Mouse (Mus musculus): ENCODE measurements around the gene Stx16. TPM values are rescaled to one million over a fixed set of nuclear protein-coding genes. Genes with fewer than 3 reads are reported as not detected.
A peak's percentile ranks its signal among the peaks of the same experiment; 100 is the strongest.

Gene Stx16
- total RNA-seq, 2 experiments from 2014 or later, result 50.2 to 51.9 TPM

- DNase-seq (ENCODE audit: low spot score in 2 of 2), result peak; percentile 11 to 26
These were observed 987 bp upstream of the Stx16 start for GRCm38 (mm10) chr2:174075072-174075570.

DNA sequence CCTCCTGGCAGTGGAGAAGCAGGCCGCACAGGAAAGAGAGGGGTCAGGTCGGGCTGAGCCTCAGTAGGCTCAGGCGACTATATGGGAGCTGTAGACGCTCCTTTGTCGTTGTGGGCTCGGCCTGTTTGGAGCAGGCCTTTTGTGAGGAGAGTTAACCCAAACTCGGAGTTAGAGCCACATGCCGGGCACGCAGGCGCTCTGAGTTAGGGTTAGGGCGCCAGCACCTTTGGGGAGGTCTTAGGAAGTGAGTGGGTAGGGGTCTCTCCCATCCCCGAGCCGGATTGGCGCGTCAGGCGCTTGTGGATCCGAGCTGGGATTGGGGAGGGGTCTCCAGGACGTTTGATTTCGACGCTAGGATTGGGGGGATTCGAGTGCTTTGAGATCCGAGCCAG is 321 bp downstream of the Stx16 start:
- DNase-seq (ENCODE audit: low spot score in 2 of 2), result peak; percentile 74 to 78

DNA sequence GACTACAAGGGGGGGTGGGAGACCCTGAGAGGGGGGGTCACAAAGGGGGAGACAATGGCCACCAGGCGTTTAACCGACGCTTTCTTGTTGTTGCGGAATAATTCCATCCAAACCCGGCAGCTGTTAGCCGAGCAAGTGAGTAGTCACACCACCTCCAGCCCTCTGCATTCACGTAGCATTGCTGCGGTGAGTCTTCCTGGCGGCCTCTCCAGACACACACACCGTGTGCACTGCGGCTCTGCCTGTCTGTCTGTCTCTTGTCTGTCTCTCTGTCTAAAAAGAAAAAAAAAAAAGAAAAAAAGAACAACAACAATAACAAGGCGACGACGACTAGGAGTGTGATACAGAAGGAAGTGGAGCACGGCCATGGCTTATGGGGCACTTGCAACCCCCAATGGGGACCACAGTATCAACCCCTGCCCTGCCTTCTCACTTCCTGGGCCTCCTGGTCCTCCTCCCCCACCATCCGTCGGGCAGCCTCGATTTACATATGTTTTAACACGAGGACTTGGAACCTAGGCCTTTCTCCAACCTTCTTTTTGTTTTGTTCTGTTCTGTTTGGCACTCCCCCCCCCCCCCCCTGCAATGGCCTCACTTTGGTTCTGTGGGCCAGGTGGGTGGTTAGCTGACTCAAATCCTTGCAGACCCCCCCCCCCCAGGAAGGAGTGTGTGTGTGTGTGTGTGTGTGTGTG is 1.0 kb downstream of the Stx16 start:
- peak; percentile 7 to 23 for DNase-seq (ENCODE audit: low spot score in 2 of 2)

DNA sequence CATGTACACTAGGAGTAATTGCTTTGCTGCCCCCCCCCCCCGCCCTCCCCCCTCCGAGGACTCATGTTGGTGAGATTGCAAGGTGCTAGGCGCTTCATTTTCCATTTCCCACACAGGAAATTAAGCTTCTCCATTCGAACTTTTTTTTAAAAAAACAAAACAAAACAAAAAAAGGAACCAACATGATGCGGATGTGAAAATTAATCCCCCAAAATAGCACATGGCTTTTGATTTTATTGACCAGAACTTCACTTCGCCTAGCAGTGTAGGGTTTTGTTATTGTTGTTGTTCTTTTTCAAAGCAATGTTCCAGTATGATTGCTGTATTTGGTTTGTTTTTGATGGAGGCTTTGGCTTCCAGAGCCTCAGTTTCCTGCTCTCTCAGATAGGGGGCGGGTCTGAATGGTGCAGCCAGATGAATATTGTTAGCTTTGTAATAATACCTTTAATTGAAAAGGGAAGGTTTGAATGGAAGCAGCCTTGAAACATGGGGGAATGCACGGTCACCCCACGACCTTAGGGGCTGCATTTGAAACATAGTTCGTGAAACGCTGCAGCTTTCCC is 1.7 kb downstream of the Stx16 start:
- no peak for DNase-seq (ENCODE audit: low spot score in 2 of 2)

DNA sequence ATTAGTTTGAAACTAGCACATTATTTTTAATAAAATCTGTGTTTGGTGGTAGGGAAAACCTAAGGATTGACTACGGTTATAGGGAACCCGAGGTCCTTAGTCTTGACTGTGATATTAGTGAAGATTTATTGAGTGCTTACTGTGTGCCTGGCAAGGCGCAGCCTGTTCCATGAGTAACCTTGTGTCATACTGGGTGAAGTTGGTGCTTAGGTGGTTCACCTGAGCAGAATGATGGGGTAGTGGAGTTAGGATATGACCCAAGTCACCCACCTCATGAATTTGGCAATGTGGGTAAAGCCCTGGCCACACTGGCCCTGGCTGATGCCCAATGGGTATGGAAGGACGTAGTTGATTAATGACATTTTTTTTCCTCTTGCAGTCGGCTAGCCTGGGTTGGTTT is 5.7 kb downstream of the Stx16 start:
- no peak for DNase-seq (ENCODE audit: low spot score in 2 of 2)

DNA sequence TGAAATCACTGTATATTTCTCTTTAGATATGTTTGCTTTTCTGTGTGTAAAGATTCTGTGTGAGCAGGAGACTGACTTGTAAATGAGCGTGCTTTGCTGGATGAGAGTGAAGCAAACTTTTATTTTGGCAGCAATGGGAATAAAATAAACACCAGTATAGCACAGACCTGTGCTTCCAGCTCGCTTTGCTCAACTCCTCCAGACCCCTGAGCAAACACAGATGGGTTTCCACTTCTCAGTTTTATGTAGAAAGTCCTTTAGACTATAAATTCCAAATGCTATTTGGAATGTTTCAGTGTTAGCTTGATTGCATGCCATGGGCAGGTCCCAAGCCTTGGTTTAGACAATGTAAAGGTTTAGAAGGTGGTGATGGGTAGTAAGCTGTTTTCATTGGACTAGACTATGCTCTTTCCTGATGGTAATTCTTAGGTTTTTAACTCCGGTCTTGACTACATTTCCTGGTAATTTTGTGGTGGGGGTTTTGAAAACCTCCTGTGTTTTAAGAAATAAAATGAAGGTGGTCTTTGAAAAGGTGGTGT is 6.3 kb downstream of the Stx16 start:
- no peak for DNase-seq (ENCODE audit: low spot score in 2 of 2)

DNA sequence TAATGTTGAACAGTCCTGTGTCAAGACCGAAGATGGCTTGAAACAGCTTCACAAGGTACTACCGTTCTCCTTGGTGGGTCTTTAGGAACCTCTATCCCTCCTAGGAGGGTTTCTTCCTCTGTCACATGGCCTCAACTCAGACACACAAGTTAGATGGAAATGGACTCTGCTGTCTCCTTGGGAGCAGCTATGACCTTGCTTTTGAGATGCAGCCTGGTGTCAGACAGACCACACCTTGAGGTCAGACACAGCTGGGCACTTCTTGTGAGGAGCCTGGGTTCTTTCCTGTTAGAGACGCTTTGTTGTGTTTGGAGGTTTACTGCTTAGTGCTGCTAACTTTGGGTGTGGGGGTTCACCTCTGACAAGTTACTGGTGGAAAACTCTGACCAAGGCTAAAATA is 19.0 kb downstream of the Stx16 start:
- no peak for DNase-seq (ENCODE audit: low spot score in 2 of 2)

GRCm38 (mm10) chr2:174102399-174102798 is 26.3 kb downstream of the Stx16 start:
- DNase-seq (ENCODE audit: low spot score in 2 of 2), result no peak

- DNase-seq (ENCODE audit: low spot score in 2 of 2), result no peak
These were observed 27.4 kb downstream of the Stx16 start for GRCm38 (mm10) chr2:174103527-174103926.

DNA sequence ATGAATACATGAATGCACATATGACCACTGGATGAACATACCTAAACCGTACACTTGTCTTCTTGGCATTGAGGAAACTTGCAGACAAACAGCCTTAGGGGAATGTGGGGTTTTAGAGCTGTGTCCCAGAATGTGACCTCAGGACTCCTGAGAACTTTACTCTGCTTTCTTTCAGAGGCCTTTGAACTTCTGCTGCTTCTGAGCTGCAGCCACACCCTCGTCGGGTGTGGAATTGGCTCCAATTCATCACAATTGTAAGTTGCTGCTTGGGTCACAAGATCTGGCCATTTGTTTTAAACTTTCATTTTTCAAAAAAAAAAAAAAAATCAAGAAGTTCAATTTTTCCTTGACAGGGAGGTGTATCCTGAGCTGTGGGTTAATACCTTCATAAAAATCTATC is 31.3 kb downstream of the Stx16 start:
- no peak for DNase-seq (ENCODE audit: low spot score in 2 of 2)

GRCm38 (mm10) chr2:174109991-174110782 is 34.1 kb downstream of the Stx16 start, which contains the start of gene Npepl1:
Gene Npepl1, plus strand, starts transcription at chr2:174110349.
- peak; percentile 53 to 75 for DNase-seq (ENCODE audit: low spot score in 2 of 2)

DNA sequence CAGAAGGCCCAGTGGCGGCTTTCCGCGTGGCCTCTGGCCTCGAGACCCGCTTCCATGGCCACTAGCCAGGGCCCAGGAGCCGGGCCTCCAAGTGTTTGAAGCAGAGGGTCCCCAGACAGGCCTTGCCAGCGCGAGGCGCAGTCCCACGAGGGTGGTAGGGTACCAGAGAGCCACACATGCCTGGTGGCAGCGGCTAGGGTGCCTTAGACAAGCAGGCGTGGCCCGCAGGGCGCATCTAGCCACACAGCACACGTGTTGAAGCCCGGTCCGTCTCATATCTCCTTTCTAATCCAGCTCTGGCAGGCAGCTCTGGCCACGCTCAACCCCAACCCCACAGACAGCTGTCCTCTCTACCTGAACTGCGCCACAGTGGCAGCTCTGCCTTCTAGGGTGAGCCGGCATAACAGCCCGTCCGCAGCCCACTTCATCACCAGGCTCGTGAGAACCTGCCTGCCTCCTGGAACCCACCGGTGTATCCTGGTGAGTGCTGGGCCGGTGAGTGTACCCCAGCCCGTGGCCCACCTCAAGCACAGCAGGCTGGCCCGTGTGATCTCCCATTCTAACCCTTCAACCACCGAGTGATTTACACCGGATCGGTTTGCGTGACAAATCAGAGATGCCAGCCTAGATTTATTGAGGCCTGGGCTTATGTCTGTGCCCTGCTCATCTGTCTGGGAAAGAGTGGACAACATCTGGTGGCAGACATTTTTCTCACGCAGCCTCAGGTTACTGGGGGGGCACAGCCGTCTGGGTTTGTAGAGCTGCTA is 34.9 kb downstream of the Stx16 start:
- DNase-seq (ENCODE audit: low spot score in 2 of 2), result peak in 1 of 2 experiments; percentile 31

DNA sequence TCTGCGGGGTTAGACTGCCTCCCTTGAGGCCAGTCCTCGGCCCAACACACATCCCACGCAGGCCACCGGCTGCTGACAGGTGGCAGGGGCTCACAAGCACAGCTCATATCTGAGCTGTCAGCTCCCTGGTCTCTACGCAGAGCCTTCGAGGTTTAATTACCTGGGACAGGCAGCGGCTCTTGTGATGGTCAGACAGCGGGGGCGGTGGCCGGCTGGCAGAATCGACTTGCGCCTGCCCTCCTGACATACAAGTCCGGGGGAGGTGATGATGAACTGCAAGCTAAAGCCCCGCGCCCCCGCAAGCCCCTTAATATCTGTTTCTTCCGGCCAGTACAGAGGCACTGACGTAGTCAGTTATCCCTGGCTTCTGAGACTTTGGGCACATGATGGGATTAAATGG is 36.8 kb downstream of the Stx16 start:
- DNase-seq (ENCODE audit: low spot score in 2 of 2), result no peak

DNA sequence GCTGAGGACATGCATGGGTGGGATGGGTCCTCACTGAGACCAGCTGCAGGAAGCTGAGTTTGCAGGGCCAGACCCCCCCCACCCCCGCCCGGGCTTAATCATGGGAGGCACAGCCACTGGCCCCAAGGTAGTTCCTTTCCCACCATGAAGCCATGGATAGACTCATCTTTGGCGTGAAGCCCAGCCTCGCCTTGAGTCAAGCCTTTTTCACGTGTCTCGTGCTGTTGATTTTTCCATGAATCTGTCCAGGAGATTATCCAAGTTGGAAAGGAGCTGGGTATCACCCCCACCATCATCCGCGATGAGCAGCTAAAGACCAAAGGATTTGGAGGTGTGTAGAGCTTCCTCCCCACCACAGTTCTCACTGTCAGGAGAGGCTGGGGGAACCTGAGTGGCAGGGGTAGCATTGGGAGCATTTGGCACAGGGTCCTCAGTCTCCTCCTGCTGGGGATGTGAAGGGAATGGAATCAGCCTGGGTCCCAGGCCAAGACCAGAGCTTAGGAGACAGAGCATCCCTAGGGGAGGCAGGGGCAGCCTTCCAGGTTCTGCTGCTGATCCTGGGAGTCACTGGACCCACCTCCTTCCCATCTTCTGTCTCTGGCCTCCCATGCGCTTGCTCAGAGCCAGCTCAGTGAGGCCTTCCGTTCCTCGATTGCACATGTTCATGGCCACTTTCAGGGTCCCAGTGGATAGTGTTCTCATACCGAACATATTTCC is 38.2 kb downstream of the Stx16 start:
- DNase-seq (ENCODE audit: low spot score in 2 of 2), result no peak

DNA sequence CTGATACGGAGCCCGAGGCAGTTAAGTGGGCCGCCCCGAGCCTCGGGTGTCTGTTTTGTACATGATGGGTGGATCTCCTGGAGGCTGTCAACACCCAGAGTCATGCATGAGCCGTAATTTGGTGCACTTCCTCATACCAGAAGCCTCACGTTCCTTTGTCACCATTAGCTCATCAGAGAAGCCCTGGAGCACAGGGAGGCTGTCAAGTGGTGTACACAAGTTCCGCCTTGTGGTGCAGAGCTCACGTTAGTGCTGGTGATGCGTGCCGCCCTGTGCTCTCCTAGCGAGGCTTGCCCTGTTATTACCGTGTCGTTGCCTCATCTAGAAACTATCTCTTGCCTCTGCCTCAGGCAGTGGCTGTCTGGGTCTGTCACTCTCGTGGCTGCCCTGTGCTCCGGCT is 40.8 kb downstream of the Stx16 start:
- DNase-seq (ENCODE audit: low spot score in 2 of 2), result no peak

DNA sequence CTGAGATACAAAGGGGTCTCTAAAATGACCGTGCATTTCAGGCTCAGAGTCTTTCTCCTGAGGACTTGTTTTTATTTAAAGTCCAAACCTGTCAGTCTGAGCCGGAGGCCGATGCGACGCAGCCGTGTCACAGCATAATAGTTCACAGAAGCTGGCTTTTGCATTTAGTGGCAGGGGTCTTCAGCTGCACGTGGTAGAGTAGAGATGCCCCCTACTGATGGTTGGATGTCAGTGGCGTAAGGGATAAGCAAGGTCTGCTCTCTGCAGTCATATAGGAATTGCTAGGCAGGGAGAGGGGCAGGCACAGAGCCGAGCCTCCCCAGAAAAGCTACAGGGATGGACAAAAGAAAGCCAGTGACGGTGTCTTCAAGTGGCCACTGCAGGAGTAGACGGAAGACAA is 42.0 kb downstream of the Stx16 start:
- no peak for DNase-seq (ENCODE audit: low spot score in 2 of 2)

DNA sequence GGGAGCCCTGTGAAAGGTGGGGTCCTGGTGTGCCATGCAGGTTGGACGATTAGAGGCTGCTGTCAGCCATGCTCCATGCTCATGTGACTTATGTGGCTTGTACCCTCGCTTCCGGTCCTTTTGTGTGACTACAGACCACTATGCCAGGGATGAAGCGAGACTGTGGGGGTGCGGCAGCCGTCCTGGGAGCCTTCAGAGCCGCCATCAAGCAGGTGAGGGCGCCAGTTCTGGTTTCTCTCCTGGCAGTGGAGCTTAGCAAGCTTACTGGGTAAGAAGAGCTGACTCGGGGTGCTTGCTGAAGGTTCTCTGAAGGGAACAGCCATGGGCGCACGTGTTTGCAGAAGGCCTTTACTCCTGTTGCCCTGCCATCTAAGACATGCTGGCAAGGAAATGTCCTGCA is 43.2 kb downstream of the Stx16 start:
- DNase-seq (ENCODE audit: low spot score in 2 of 2), result no peak

DNA sequence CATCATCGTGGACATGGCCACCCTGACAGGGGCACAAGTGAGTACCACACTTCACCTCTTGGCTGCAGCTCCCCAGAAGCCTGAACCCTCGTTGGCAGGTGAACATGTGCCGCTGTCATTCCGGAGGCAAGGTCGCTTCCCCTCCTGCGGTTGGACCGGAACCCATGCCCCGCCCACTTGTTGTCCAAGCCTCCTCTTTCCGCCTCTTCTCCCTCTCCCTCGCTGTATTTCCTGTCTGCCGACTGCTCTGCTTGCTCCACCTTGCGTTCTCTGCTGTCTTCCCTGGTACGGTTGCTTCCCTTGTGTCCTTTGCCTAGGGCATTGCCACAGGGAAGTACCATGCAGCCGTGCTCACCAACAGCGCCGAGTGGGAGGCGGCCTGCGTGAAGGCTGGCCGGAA is 44.5 kb downstream of the Stx16 start:
- DNase-seq (ENCODE audit: low spot score in 2 of 2), result no peak

GRCm38 (mm10) chr2:174121411-174121947 is 45.4 kb downstream of the Stx16 start:
- no peak for DNase-seq (ENCODE audit: low spot score in 2 of 2)

DNA sequence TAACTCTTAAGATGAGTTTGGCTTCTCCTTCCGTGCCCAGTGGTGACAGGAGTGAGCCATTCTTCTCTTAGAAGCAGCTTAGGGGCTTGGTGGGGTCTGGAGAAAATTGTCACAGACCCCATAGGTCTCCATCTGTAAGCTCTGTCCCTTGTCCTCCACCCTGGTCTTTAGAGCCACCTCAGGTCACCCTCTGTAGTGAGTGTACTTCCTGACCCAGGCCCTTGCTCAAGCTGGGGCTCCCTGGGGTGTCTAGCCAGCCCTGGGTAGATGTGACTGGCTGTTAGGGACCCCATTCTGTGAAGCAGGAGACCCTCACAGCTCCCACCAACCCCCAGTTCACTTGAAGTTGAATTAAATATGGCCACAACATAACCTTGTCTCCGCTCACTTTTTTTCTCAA is 46.2 kb downstream of the Stx16 start:
- DNase-seq (ENCODE audit: low spot score in 2 of 2), result no peak
